Mouse (Mus musculus) hindbrain, embryonic 14.5 days (tissue): Measurements from ENCODE around the gene Ing1. TPM values are rescaled to one million over a fixed set of nuclear protein-coding genes. Genes with fewer than 3 reads are reported as not detected.

Source experiments
- ATAC-seq: fragments of 200-750 bp; cut with Nextera tagmentation; 2 replicates; pipeline ENCODE4 v1.8.0; 2017; ENCODE audit warnings: moderate number of reproducible peaks, mild to moderate bottlenecking, moderate TSS enrichment, moderate library complexity; ENCODE audit not compliant: low FRiP score
- DNase-seq: peaks from one replicate; pipeline ENCODE4 v3.0.0-alpha.2; 2015; ENCODE audit warnings: low spot score
- H3K27ac ChIP-seq: fragments of 300-500 bp; sonication (generic); 2 replicates; pipeline ENCODE4 v1.5.1; 2014; ENCODE audit warnings: mild to moderate bottlenecking, moderate library complexity
- H3K27me3 ChIP-seq: fragments of 300-500 bp; sonication (generic); 2 replicates; pipeline ENCODE4 v1.6.1; 2014; ENCODE audit warnings: mild to moderate bottlenecking, low read length, mixed read lengths; ENCODE audit not compliant: control insufficient read depth, insufficient read depth
- H3K36me3 ChIP-seq: fragments of 300-500 bp; sonication (generic); replicated peaks from 2 replicates; pipeline ENCODE4 v1.6.1; 2014; ENCODE audit not compliant: control insufficient read depth, insufficient read depth
- H3K4me1 ChIP-seq: fragments of 300-500 bp; sonication (generic); replicated peaks from 2 replicates; pipeline ENCODE4 v1.6.1; 2014; ENCODE audit warnings: antibody characterized with exemption, low read length, mixed read lengths; ENCODE audit not compliant: control insufficient read depth, insufficient read depth
- H3K4me2 ChIP-seq: fragments of 300-500 bp; sonication (generic); replicated peaks from 2 replicates; pipeline ENCODE4 v1.6.1; 2014; ENCODE audit warnings: mild to moderate bottlenecking, moderate library complexity
- H3K4me3 ChIP-seq: fragments of 300-500 bp; sonication (generic); replicated peaks from 2 replicates; pipeline ENCODE4 v1.5.1; 2014; ENCODE audit warnings: mild to moderate bottlenecking, low read length
- H3K9ac ChIP-seq: fragments of 300-500 bp; sonication (generic); 2 replicates; pipeline ENCODE4 v1.6.1; 2014
- H3K9me3 ChIP-seq: fragments of 300-500 bp; sonication (generic); 2 replicates; pipeline ENCODE4 v1.6.1; 2016; ENCODE audit warnings: low read length; ENCODE audit not compliant: control insufficient read depth
- WGBS: fragments of 180-500 bp; shearing (Covaris S2); extraction: QIAGEN DNeasy Blood & Tissue Kit; methylation state at CpG from one replicate; pipeline ENCODE4 v1.1.7; 2014; 5-methylcytosine and 5-hydroxymethylcytosine counted together
- polyA plus RNA-seq: library from polyadenylated mRNA; unstranded; fragments of >200 nt; fragmentation: Nextera tagmentation; extraction: Ambion mirVana; gene quantifications from 2 replicates; pipeline ENCODE4 v1.2.1, GENCODE M21; 2014

Gene Ing1
- 37.1 and 37.6 TPM in 2 replicates for polyA plus RNA-seq

- peak; percentile 82 for ATAC-seq
- Histone ChIP-seq H3K9ac (peak within 1 kb of the TSS; percentile 93), H3K27me3 (no peaks in the 10 kb centered on the region), H3K9me3 (no peaks in the 10 kb centered on the region), H3K36me3 (no peaks in the 10 kb centered on the region), H3K4me1 (peaks cover 30% of the 10 kb centered on the region), H3K4me3 (peak within 1 kb of the TSS; percentile 91), H3K4me2 (peak within 1 kb of the TSS; percentile 59), H3K27ac (peak within 1 kb of the TSS; percentile 100)
- WGBS: under 1% methylated on average over 50 of the region's 52 CpGs
- peak; percentile 95 for DNase-seq
Observed at GRCm38 (mm10) chr8:11554799-11555719, at the start of gene Ing1. Ing1 (plus strand) TSS chr8:11555571.

- H3K9ac ChIP-seq: no peak overlapping the region
Observed at GRCm38 (mm10) chr8:11506074-11506473, 49.3 kb upstream of the Ing1 start.

GRCm38 (mm10) chr8:11506802-11507201, 48.6 kb upstream of the Ing1 start:
- Histone ChIP-seq H3K36me3 (peaks cover 94% of the 10 kb centered on the region), H3K9ac (no peak overlapping the region), H3K9me3 (no peaks in the 10 kb centered on the region), H3K27ac (no peak overlapping the region), H3K4me1 (no peaks in the 10 kb centered on the region), H3K4me2 (no peak overlapping the region), H3K27me3 (no peaks in the 10 kb centered on the region), H3K4me3 (no peak overlapping the region)
- 71% methylated on average over 6 of the region's 6 CpGs for WGBS
- ATAC-seq: no peak
- DNase-seq: peak; percentile 30

More at GRCm38 (mm10) chr8:11506074-11506473, 49.3 kb upstream of the Ing1 start:
- no peaks in the 10 kb centered on the region for H3K4me1 ChIP-seq
- WGBS: 83% methylated on average over 14 of the region's 14 CpGs
- H3K27me3 ChIP-seq: no peaks in the 10 kb centered on the region
- peaks cover 87% of the 10 kb centered on the region for H3K36me3 ChIP-seq
- no peak for ATAC-seq
- H3K4me3 ChIP-seq: no peak overlapping the region
- H3K4me2 ChIP-seq: no peak overlapping the region
- no peaks in the 10 kb centered on the region for H3K9me3 ChIP-seq
- no peak for DNase-seq
- H3K27ac ChIP-seq: no peak overlapping the region

- Histone ChIP-seq H3K9ac (no peak overlapping the region), H3K9me3 (no peaks in the 10 kb centered on the region), H3K27ac (no peak overlapping the region), H3K4me3 (no peak overlapping the region), H3K4me2 (no peak overlapping the region), H3K4me1 (no peaks in the 10 kb centered on the region), H3K36me3 (peaks cover 98% of the 10 kb centered on the region), H3K27me3 (no peaks in the 10 kb centered on the region)
- 86% methylated on average over 10 of the region's 10 CpGs for WGBS
- DNase-seq (no peak), ATAC-seq (no peak)
Observed at GRCm38 (mm10) chr8:11508880-11509279, 46.5 kb upstream of the Ing1 start.

DNA sequence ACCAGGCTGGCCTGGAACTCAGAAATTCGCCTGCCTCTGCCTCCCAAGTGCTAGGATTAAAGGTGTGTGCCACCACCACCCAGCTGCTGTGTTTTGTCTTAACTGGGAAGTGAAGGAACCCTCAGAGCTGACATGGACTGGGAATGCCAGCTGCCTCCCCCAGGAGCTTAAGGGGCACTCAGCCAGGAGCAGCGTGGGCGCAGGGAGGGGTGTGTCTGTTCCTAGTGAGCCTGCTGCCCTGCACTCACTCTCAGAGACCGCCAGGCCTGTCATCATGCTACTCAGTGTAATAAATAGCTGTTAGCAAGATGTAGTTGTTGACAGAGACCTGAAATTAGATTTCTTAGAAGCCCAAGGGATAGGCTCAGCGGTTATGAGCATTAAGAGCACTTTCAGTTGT, 44.4 kb upstream of the Ing1 start:
- no peaks in the 10 kb centered on the region for H3K4me1 ChIP-seq

DNA sequence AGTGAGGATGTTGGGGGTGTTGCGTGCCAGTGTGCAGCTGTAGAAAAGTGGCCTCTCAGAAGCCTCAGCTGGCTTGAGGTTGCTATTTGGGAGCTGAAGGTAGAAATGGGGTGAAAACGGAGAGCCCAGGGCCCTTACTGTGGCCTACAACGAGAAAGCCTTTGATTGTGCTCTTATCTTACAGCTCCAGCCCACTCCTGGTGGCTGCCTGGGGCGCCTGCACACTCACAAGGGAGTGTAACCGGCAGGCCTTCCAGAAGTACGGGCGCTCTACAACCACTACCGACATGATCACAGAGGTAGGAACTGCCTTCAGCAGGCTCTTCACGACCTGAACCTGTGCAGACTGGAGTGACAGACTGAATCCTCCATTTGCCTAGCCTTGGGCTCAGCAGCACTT, 42.7 kb upstream of the Ing1 start:
- Histone ChIP-seq H3K27ac (no peak overlapping the region), H3K4me3 (no peak overlapping the region), H3K9me3 (no peaks in the 10 kb centered on the region), H3K4me2 (no peak overlapping the region), H3K27me3 (no peaks in the 10 kb centered on the region), H3K9ac (no peak overlapping the region), H3K4me1 (no peaks in the 10 kb centered on the region), H3K36me3 (peaks cover 98% of the 10 kb centered on the region)
- no peak for ATAC-seq
- 91% methylated on average over 9 of the region's 9 CpGs for WGBS
- no peak for DNase-seq

More for the DNA sequence above, 44.4 kb upstream of the Ing1 start:
- H3K27ac ChIP-seq: no peak overlapping the region
- no peak overlapping the region for H3K4me3 ChIP-seq
- WGBS: 89% methylated on average over 5 of the region's 5 CpGs
- peaks cover 98% of the 10 kb centered on the region for H3K36me3 ChIP-seq
- no peak for DNase-seq
- H3K4me2 ChIP-seq: no peak overlapping the region
- ATAC-seq: no peak
- no peaks in the 10 kb centered on the region for H3K9me3 ChIP-seq
- no peaks in the 10 kb centered on the region for H3K27me3 ChIP-seq
- H3K9ac ChIP-seq: no peak overlapping the region

DNA sequence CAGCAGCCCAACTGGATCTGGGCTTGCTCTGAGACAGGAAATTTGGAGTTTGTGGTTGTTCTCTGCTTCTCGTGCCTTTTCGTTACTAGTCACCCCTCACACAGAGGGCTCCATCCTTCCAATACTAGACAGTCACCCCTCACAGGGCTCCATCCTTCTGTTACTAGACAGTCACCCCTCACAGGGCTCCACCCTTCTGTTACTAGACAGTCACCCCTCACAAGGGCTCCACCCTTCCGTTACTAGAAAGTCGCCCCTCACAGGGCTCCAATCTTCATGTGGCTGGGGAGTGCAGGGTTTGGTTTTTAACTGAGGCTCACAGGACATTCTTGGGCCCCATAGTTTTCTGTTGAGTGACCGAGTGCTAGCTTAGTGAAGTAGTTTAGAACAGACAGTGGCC, 42.1 kb upstream of the Ing1 start:
- Histone ChIP-seq H3K27ac (no peak overlapping the region), H3K27me3 (no peaks in the 10 kb centered on the region), H3K4me1 (no peaks in the 10 kb centered on the region), H3K9me3 (no peaks in the 10 kb centered on the region), H3K4me2 (no peak overlapping the region), H3K36me3 (peaks cover 98% of the 10 kb centered on the region), H3K9ac (no peak overlapping the region), H3K4me3 (no peak overlapping the region)
- no peak for ATAC-seq
- DNase-seq: no peak
- WGBS: 90% methylated on average over 5 of the region's 5 CpGs

DNA sequence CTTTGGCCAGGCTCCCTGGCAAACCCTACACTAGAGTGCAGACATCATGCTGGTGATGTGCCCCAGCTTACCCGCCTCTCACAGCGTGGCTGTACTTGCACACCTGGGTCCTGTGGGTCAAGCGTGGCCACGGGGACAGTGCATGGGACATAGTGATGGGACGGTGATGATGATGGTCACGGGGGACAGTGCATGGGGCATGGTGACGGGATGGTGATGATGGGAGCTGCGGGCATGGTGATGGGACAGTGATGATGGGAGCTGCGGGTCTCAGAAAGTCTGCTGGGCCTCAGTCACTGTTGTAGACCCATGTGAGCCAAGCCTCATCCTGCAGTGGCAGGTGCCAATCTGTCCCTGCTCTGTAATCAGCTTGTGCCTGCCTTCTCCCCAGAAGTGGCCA, 39.1 kb upstream of the Ing1 start:
- no peaks in the 10 kb centered on the region for H3K9me3 ChIP-seq
- H3K4me2 ChIP-seq: no peak overlapping the region
- no peak overlapping the region for H3K27ac ChIP-seq
- H3K36me3 ChIP-seq: peaks cover 83% of the 10 kb centered on the region
- ATAC-seq (no peak), DNase-seq (no peak)
- 94% methylated on average over 9 of the region's 9 CpGs for whole genome bisulfite sequencing
- no peaks in the 10 kb centered on the region for H3K4me1 ChIP-seq
- no peak overlapping the region for H3K9ac ChIP-seq
- no peak overlapping the region for H3K4me3 ChIP-seq
- H3K27me3 ChIP-seq: no peaks in the 10 kb centered on the region

GRCm38 (mm10) chr8:11517366-11518055, 37.9 kb upstream of the Ing1 start:
- no peaks in the 10 kb centered on the region for H3K4me1 ChIP-seq
- H3K36me3 ChIP-seq: peaks cover 80% of the 10 kb centered on the region
- no peaks in the 10 kb centered on the region for H3K9me3 ChIP-seq
- no peak for DNase-seq
- 91% methylated on average over 16 of the region's 16 CpGs for WGBS
- H3K4me3 ChIP-seq: no peak overlapping the region
- no peak overlapping the region for H3K9ac ChIP-seq
- H3K4me2 ChIP-seq: no peak overlapping the region
- ATAC-seq: no peak
- no peak overlapping the region for H3K27ac ChIP-seq
- H3K27me3 ChIP-seq: no peaks in the 10 kb centered on the region
